Mouse (Mus musculus): Measurements from ENCODE around the gene Mpv17.

Gene Mpv17

GRCm38 (mm10) chr5:31181183-31181770, 27.2 kb upstream of the Mpv17 start:
- no peak for DNase-seq

- peak; percentile 95 to 97 for DNase-seq
Measured at GRCm38 (mm10) chr5:31179766-31180630, 25.9 kb upstream of the Mpv17 start, which contains the start of the genes Gm29609 and Gtf3c2. Gene Gm29609 (minus strand): TSS chr5:31179911. Gene Gtf3c2 (minus strand): TSS chr5:31180144.

- DNase-seq, result peak; percentile 40 to 62
Measured at GRCm38 (mm10) chr5:31179301-31179765, 25.3 kb upstream of the Mpv17 start.

- DNase-seq, result no peak
Measured at GRCm38 (mm10) chr5:31168630-31169029, 14.6 kb upstream of the Mpv17 start.

GRCm38 (mm10) chr5:31164878-31165277, 10.8 kb upstream of the Mpv17 start:
- DNase-seq, result no peak

- DNase-seq, result no peak
Measured at GRCm38 (mm10) chr5:31162462-31162861, 8.4 kb upstream of the Mpv17 start.

- peak; percentile 19 to 28 for DNase-seq
Measured at GRCm38 (mm10) chr5:31153516-31154151, 417 bp downstream of the Mpv17 start.

GRCm38 (mm10) chr5:31151746-31152145, 2.3 kb downstream of the Mpv17 start:
- peak; percentile 7 to 14 for DNase-seq

- no peak for DNase-seq
Measured at GRCm38 (mm10) chr5:31149781-31150180, 4.3 kb downstream of the Mpv17 start.

GRCm38 (mm10) chr5:31138968-31139425, 15.1 kb downstream of the Mpv17 start:
- peak; percentile 75 to 76 for DNase-seq

- DNase-seq, result peak; percentile 34 to 41
Measured at GRCm38 (mm10) chr5:31138241-31138967, 15.6 kb downstream of the Mpv17 start, which contains the start of gene Ucn. Gene Ucn (minus strand): TSS chr5:31138829.

- no peak for DNase-seq
Measured at GRCm38 (mm10) chr5:31137658-31138057, 16.4 kb downstream of the Mpv17 start.

GRCm38 (mm10) chr5:31136730-31137424, 17.2 kb downstream of the Mpv17 start:
- peak in 1 of 2 experiments; percentile 4 for DNase-seq

GRCm38 (mm10) chr5:31126050-31126449, 28.0 kb downstream of the Mpv17 start:
- DNase-seq, result no peak

- no peak for DNase-seq
Measured at GRCm38 (mm10) chr5:31123481-31123880, 30.6 kb downstream of the Mpv17 start.

GRCm38 (mm10) chr5:31121111-31121510, 32.9 kb downstream of the Mpv17 start:
- no peak for DNase-seq

- DNase-seq, result no peak
Measured at GRCm38 (mm10) chr5:31116912-31117311, 37.1 kb downstream of the Mpv17 start.

- no peak for DNase-seq
Measured at GRCm38 (mm10) chr5:31116354-31116753, 37.7 kb downstream of the Mpv17 start, which contains the start of gene Trim54. Gene Trim54 (plus strand): TSS chr5:31116712.

- DNase-seq, result peak in 1 of 2 experiments; percentile 35
Measured at GRCm38 (mm10) chr5:31110781-31111180, 43.3 kb downstream of the Mpv17 start.

- no peak for DNase-seq
Measured at GRCm38 (mm10) chr5:31108000-31108490, 46.0 kb downstream of the Mpv17 start, which contains the start of gene Slc30a3. Gene Slc30a3 (minus strand): TSS chr5:31108237.

- no peak for DNase-seq
Measured at GRCm38 (mm10) chr5:31105814-31106335, 48.2 kb downstream of the Mpv17 start, which contains the start of gene Dnajc5g. Gene Dnajc5g (plus strand): TSS chr5:31106285.
